7 mouse cellular contexts compared by ENCODE assay signal in the genomic region with DNA sequence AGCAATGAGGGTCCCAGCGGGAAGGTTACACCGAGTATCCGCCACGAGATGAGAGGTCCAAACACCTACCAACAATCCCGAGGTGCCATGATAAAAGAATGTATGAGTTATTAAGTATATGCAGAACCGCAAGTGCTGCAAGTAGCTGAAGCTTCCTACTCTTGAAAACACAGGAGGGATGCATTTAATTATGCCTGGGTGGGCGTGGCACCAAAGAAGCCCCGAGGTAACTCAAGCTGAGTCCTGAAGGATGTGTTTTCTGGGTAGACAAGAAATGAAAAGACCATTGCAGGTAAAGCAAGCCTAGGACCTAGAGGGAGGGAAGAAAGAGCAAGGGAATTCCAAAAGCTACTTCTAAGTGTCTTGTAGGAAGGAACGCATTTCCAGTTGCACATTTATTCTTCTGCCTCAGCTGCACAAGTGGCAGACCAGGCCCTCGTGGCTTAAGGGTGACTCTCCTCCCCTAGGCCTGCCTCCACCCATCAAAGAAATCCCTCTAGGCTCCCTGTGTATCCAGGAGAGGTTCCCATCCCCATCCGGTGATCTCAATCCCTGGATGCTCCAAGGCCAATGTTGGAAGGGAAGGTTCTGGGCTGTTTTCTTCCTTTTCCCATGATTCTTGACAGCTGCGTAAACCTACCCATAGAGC.
DNase-seq lines count a peak whose midpoint lies in the region; ATAC-seq and TF ChIP-seq lines count a peak whose summit lies in the region.

No protein-coding gene starts in this region.

- peak overlapping the region; percentile 87 for H3K9ac ChIP-seq in embryonic facial prominence, embryonic 13.5 days
- H3K9ac ChIP-seq in intestine, embryonic 16.5 days (ENCODE audit: low read depth, low read length): peak overlapping the region; percentile 98
- H3K9ac ChIP-seq in neural tube, embryonic 14.5 days (replicated peaks; ENCODE audit: low read depth, low read length): peak overlapping the region; percentile 77; the same call in 1 of the 2 replicates

- no peaks in the 10 kb centered on the region for H3K9me3 ChIP-seq in embryonic facial prominence, embryonic 13.5 days
- no peaks in the 10 kb centered on the region for H3K9me3 ChIP-seq in intestine, embryonic 16.5 days (ENCODE audit: control insufficient read depth, low read length)
- H3K9me3 ChIP-seq in neural tube, embryonic 14.5 days (ENCODE audit: control insufficient read depth, low read length): no peaks in the 10 kb centered on the region

- H3K4me1 ChIP-seq in embryonic facial prominence, embryonic 13.5 days: peaks cover 55% of the 10 kb centered on the region
- peaks cover 41% of the 10 kb centered on the region for H3K4me1 ChIP-seq in intestine, embryonic 16.5 days (ENCODE audit: control insufficient read depth, insufficient read depth, low read length)
- H3K4me1 ChIP-seq in neural tube, embryonic 14.5 days (ENCODE audit: control insufficient read depth, insufficient read depth, low read length): no peaks in the 10 kb centered on the region

- H3K36me3 ChIP-seq in embryonic facial prominence, embryonic 13.5 days: no peaks in the 10 kb centered on the region
- H3K36me3 ChIP-seq in intestine, embryonic 16.5 days (ENCODE audit: control insufficient read depth, insufficient read depth, low read length): no peaks in the 10 kb centered on the region
- no peaks in the 10 kb centered on the region for H3K36me3 ChIP-seq in neural tube, embryonic 14.5 days (ENCODE audit: control insufficient read depth, insufficient read depth, low read length)

- no peak for TF ChIP-seq CTCF in layer of hippocampus, adult 2 months (conservative IDR thresholded peaks at IDR 0.05)

- H3K4me2 ChIP-seq in embryonic facial prominence, embryonic 13.5 days: peak overlapping the region; percentile 68
- H3K4me2 ChIP-seq in intestine, embryonic 16.5 days (ENCODE audit: low read depth, low read length): peak overlapping the region; percentile 56
- H3K4me2 ChIP-seq in neural tube, embryonic 14.5 days (ENCODE audit: low read depth, low read length): peak overlapping the region; percentile 85

- H3K4me3 ChIP-seq in layer of hippocampus, adult 2 months: peak overlapping the region; percentile 81
- H3K4me3 ChIP-seq in embryonic facial prominence, embryonic 13.5 days: peak overlapping the region; percentile 64
- peak overlapping the region; percentile 75 for H3K4me3 ChIP-seq in intestine, embryonic 16.5 days (ENCODE audit: low read length)
- H3K4me3 ChIP-seq in neural tube, embryonic 14.5 days (ENCODE audit: low read depth, low read length): peak overlapping the region; percentile 64

- no peaks in the 10 kb centered on the region for H3K27me3 ChIP-seq in embryonic facial prominence, embryonic 13.5 days
- no peaks in the 10 kb centered on the region for H3K27me3 ChIP-seq in intestine, embryonic 16.5 days (replicated peaks; ENCODE audit: control insufficient read depth, insufficient read depth, low read length)
- H3K27me3 ChIP-seq in neural tube, embryonic 14.5 days (ENCODE audit: control insufficient read depth, insufficient read depth, low read length): no peaks in the 10 kb centered on the region

- 21% methylated on average over 12 of the region's 12 CpGs for WGBS in embryonic facial prominence, embryonic 13.5 days
- 30% methylated on average over 12 of the region's 12 CpGs for WGBS in intestine, embryonic 16.5 days
- 33% methylated on average over 12 of the region's 12 CpGs for WGBS in neural tube, embryonic 14.5 days

- no peak for ATAC-seq in embryonic facial prominence, embryonic 13.5 days (ENCODE audit: insufficient number of reproducible peaks, insufficient read depth, low FRiP score, low TSS enrichment, low read depth)
- no peak for ATAC-seq in intestine, embryonic 16.5 days
- ATAC-seq in neural tube, embryonic 14.5 days (ENCODE audit: low read depth): no peak

- no peak for DNase-seq in layer of hippocampus, adult 2 months (ENCODE audit: low spot score in 2 of 2)
- DNase-seq in layer of hippocampus, postnatal 14 days (ENCODE audit: low spot score in 2 of 2): no peak
- DNase-seq in layer of hippocampus, adult 9-11 months: no peak
- no peak for DNase-seq in right cerebral cortex, postnatal 14 days

- peak overlapping the region; percentile 96 for H3K27ac ChIP-seq in layer of hippocampus, adult 2 months
- H3K27ac ChIP-seq in embryonic facial prominence, embryonic 13.5 days: peak overlapping the region; percentile 97
- peak overlapping the region; percentile 100 for H3K27ac ChIP-seq in intestine, embryonic 16.5 days (ENCODE audit: low read length)
- H3K27ac ChIP-seq in neural tube, embryonic 14.5 days (ENCODE audit: low read depth, low read length): peak overlapping the region; percentile 93
